Mouse (Mus musculus) brain, embryonic 14.5 days (tissue): Measurements from ENCODE around the gene Timd4.

Experiments
- CTCF ChIP-seq: fragments of 200-500 bp; IDR thresholded peaks from 2 replicates; pipeline ENCODE4 v1.5.1; 2012; ENCODE audit warnings: inconsistent platforms, mild to moderate bottlenecking, moderate library complexity, borderline replicate concordance; ENCODE audit not compliant: insufficient read depth, insufficient read length; ENCODE audit errors: extremely low read depth
- POLR2A ChIP-seq: fragments of 200-500 bp; IDR thresholded peaks from 2 replicates; pipeline ENCODE4 v1.6.1; 2012; ENCODE audit warnings: mild to moderate bottlenecking, inconsistent platforms, borderline replicate concordance; ENCODE audit not compliant: poor library complexity, insufficient read depth, insufficient read length, severe bottlenecking; ENCODE audit errors: extremely low read depth

- no peak for TF ChIP-seq POLR2A
- TF ChIP-seq CTCF = no peak
Measured at GRCm38 (mm10) chr11:46868594-46868993, 58.0 kb downstream of the Timd4 start.
